Mouse (Mus musculus) cerebellum, postnatal 10 days (tissue): ENCODE results near the gene Mxd1.
A peak's percentile ranks its signal among the peaks of the same experiment; 100 is the strongest.

Experiments
- DNase-seq, 2 experiments: peaks; one replicate each; pipeline ENCODE4 v3.0.0; 2021; ENCODE audit warnings: mixed read lengths in 2 of 2

The Mxd1 gene

DNA sequence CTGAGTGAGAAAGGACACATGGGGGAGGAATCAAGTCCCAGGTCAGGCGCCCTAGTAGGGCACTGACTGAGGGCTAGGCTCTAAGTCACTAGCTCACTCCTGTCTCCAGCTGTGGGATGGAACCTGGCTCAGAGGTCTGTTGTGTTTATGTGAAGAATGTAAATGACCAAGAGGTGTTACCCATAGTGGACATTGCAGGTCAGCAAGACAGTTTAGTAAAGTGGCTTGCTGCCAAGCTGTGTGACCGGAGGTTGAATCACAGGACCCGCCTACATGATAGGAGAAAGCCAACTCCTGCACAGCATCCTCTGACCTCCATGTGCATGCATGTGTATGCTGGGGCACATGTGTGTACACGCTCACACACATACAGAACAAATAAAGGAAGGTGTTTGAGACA lies 23.4 kb downstream of the Mxd1 start:
- no peak for DNase-seq

DNA sequence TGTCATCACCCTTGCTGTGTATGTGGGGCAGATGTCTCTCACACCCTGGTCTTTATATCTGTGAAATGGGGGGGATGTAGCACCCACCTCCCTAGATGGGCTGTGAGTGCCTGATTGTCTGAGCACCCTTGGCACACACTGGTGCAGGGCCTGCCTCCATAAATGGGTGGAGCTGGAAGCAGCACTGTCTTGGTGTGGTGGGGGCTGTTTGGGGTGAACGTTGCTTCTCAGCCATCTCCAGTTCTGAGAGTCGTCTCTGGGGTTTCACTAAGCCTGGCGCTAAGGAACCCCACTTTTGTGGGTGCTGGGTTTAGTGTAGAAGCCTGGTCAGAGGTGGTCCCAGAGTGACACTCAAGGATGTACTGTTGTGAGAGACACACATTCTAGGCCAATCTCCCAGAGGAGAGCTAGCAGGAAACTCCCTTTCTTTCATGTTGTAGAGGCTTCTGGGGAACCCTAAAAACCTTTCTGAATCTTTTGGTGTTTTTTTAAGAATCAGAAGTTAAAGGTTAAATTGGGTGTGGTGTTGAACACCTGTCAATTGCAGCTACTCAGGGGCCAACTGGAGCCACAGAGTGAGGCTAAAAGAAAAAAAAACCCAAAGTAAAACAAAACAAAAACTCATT lies 24.1 kb downstream of the Mxd1 start:
- no peak for DNase-seq

DNA sequence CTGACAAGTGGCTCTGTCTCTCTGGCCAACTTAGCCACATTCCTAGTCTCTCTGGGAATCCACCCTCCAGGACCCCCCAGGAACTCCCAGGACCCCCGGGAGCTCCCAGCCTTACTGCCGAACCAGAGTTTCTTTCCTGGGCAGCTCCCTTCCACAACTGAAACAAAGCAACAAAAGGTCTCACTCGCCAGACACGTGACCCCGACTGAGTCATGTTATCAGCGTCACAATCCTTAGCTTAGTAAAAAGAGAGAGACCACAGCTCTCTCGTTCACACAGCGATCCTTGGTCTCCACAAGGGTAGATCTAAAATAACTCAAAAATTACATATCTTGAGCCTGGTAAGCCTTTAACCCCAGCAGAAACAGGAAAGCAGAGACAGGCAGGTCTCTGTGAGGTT lies 27.2 kb downstream of the Mxd1 start:
- no peak for DNase-seq

DNA sequence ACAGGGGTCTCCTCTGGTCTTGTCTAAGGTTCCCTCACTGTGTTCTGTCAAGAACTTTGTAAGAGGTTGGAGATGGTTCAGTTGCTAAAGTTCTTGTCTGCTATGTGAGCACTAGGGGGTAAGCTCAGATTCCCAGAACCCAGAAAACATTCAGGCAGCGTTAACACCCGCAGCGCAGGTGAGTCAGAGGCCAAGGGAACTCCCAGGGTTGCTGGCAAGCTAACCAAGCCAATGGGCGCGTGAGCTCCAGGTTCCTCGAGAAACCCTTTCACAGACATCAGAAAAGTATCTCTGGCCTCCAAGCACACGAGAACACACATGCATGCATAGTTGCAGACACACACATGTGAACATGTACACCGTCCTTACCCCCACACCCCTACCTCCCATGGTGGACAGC lies 28.2 kb downstream of the Mxd1 start:
- DNase-seq, result no peak

DNA sequence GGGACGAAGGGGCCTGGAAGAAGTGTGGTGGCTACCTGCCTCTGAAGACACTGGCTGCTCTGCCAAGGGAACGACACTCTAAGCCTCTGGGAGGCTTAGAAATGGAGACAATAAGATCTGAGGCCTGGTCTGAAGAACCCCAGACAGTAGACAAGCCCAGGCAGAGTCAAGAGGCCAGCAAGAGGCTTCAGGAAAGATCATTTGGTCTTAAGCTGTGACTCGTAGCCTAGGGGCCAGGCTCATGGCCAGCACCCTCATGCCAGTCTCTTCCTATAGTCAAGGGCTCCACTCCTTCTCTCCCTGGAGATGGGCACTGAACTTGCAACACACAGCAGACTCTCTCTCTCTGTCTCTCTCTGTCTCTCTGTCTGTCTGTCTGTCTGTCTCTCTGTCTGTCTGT lies 28.8 kb downstream of the Mxd1 start:
- DNase-seq, result no peak

DNA sequence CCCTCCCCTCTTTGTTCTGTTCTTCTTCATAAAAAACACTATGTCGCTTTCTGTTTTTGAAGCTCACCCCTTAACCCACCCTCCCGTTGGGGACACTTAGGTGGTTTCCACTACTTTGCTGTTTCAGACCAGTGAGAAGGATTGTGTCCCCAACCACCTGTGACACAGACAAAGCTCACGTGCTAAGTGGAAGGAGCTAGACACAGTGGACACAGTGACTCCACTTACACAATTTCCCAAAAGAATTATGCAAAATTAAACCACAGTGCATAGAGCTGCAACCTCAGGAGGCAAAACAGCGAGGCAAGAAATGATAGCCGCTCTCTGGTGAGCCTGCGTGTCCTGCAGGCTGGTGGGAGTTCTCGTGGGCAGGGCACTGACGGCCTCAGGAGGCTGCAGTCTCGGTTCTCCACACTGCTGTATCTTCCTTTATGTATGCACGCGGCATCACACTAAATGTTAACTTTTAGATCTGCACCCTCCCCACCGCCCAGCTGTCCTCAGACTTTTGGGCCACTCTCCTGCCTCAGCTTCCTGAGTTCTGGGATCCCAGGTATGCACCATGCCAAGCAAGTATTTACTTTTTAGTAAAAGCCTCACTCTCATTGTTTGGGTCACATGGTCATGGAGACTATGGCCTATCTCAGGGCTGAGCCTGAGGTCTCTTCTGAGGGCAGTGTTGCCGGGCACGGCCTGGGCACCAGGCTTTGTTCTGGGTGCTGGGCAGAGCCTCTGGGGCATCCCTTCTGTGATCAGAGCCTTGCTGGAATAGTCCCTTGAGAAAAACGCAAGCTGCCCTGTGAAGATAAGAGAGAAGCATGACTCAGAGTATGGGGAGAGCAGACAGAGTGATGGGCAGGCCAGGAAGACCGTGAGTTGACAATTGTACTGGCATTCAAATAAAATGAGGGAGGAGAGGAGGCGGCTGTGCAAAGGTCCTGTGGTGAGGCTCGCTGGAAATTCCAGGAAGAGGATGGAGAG lies 29.5 kb downstream of the Mxd1 start:
- DNase-seq, result no peak

DNA sequence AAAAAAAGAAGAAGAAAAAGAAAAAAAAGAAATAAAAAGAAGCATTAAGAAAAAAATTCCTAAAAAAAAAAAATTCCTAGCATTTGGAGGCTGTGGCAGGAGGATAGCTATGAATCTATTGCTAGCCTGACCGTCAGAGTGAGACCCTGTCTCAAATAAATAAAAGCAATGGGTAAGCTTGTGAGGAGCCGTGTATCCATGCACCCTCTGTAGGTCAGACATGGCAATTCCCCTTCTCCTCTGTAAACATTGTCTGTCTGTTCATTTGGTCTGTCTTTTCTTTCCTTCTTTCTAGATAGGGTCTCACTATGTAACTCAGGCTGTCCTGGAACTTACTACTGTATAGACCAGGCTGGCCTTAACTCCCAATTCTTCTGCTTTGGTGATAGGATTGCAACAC lies 30.5 kb downstream of the Mxd1 start:
- DNase-seq, result peak; percentile 20 to 41

DNA sequence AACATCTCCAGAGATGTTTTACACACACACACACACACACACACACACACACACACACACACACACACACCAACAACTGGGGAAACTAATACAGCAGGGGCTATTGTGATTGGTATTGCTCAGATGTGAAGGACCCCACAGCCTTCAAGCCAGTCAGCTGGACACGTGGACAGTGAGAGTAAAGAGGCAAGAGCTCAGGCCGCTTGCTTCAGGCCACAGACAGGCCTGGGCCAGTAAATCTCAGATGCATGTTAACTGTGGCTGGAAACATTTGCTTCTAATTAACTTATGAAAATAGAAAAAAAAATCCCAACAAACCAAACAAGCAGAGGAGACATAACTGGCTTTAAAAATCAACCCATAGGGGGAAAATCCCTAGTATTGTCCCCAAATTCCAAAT lies 31.1 kb downstream of the Mxd1 start:
- no peak for DNase-seq

DNA sequence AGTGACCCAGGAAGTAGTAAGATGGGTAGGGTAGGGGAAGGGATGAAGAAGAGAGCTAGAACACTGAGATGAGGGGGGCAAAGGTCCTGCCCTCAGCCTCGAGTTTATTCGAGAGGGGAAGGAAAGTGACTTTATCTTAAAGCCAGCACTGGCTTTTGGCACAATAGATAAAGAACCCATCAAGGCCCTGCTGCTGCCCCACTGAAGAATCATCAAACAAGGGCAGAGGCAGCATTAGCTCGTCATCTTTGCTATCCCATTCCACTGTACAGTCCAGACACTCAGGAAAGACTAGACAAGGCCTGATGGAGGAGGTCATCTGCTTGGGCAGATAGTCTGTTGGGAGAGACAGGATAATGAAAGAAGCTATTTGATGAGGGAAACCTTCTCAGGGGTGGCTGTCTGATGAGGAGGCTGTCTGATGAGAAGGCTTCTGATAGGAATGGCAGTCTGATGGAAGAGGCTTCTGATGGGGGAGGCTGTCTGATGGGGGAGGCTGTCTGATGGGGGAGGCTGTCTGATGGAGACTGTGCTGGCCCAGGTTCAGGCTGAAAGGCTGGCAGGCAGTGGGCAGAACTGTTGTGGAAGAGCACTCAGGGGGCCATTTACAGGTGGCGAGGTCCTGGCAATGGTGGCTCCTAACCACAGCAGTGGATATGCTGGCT lies 31.7 kb downstream of the Mxd1 start:
- no peak for DNase-seq

DNA sequence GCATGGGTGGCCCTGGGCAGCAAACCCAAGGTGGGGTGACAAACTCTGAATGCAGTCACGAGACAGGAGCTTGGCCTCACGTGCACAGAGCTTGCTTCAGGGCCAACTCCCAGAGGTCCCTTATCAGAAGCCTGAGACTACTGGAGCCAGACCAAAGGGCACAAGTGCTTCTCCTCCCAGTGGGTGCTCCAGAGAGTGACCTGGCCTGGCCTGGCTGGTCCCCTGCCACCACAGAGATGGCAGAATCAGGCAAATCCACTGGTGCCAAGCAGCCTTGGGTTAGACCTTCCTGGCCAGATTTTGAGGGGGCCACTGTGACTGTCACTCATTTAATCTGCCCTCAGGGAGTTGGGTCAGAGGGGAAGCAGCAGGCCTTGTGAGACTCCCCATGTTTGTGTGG lies 32.5 kb downstream of the Mxd1 start:
- DNase-seq, result no peak

DNA sequence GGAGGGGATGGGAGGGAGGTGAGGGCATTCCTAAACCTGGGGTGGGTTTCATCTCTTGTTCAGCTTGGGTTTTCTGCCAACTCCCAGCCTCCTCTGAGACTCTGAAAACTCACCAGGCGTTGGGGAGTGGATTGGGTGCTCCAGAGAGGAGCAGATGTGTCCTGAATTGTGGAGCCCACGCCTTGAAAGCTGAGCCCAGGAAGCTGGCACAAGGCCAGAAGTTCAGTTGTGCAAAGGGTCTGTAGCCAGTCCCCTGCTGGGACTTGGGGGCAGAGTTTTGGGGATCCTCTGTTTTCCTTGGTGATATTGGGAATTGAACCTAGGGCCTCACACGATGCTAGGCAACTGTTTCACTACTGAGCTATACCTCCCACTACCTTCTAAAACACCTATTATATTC lies 38.8 kb downstream of the Mxd1 start:
- DNase-seq, result peak; percentile 23 to 24

DNA sequence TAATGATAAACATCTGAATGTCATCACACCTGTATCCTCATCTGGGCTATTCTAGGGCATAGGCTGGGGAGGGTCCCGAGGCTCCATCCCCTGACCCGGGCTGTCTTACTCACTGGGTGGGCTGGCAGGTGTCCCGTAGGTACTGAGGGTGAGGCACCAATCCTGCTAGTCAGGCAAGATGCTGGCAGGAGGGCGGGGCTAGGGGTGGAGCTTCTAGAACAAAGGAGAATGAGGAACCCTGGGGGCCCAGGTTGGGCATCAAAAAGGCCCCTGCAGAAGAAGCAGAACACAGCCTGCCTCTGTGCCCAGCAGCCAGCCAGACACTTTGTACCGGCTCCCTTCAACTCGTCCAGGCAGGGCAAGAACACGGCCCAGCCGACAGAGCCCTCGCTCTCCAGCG lies 41.0 kb downstream of the Mxd1 start, which contains the start of gene Asprv1:
Gene Asprv1 (plus strand): TSS at position 219 of the 400 bp plus-strand sequence.
- DNase-seq, result peak in 1 of 2 experiments; percentile 19

DNA sequence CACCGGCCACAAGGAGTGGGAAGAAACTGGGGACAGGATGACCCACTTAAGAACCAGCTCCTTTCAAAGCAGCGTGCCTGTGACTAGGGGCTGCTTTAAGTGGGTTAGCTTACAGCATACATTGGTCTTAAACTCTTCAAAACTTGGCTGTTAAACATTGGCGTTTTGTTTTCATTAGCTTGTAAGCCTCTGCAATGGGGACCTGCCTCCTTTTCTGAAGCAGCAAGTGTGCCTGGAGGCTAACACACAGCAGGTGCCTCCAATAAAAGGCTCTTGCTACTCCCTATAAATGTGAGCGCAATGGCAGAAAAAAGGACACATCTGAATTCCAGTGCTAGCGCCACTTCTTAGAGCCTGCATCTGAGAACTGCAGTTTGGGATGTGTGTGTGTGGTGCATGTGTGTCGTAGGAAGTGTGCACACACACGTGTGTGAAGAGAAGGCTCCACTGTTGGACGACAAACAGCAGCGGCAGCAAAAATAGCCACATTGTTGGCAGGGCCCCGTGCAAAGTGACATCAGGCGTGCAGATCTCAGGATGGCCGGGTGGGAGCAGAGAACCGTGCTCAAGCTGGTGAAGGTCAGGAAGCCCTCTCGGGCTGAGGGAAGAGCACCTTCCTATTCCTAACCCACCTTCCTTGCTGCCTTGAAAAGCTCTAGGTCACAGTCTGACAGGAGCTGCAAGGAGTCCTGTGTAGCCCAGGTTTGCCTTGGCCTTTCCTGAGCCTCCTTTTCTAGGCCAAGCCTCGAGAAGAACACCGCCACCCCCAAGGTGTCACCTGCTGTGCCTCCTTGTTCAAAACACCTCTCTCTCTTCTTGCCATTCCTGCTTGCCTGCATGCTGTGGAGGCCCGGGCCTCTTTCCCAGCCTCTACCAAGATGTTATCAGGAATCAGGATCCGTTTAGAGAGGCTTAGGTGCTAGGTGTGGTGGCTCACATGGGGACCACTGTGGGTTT lies 44.6 kb downstream of the Mxd1 start:
- peak; percentile 45 to 49 for DNase-seq

DNA sequence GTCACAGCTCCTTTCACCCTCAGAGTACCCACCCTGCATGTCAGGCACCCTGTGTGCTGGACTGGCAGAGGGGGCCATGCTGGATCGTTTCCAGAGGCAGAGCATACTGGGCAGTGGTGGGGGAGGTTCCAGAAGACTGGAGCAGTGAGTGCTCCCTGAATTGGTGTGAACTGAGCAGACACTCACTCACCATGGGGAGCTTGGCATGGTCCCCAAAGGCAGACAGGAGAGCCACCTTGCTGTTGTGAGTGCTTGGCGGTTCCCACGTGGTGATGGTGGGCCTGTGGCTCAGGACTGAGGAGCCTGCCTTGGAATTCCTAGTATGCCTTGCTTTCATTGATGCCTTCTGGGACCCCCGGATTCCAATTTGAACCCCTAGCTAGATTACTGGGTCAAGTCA lies 45.8 kb downstream of the Mxd1 start:
- DNase-seq, result peak; percentile 37 to 40

DNA sequence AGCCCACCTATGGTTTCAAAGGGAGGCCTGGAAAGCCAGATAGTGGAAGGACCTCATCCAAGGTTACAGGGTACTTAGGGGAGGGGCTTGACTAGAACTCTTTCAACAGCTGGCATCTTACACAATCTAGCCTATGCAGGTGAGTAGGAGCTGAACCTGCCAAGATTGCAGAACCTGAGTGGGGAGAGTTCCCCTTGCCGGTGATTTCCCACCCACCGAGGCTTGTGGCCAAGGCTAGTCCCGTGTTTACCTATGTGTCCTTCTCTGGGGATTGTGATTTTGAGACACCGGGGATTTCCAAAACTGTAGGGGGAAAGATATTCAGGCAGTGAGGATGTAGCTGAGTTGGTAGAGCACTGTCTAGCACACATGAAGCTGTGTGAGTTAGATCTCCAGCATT lies 53.7 kb downstream of the Mxd1 start:
- DNase-seq, result no peak

DNA sequence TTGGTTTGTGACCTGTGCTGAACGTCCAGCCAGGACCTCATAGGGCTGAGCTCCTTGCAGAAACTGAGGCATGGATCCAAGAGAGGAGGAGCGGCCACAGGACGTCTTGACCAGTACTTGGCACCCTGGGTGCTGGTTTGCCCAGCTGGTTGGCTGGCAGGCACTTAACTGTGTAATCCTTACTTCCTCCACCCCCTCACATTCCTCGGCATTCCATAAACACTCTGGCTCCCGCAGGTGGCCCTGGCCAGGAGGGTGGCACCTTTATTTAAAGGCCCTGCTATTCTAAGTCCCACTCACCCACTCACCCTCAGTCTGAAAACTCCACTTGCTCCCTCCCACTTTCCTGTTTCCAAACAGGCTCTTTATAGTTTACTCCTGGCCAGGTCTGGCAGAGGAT lies 58.2 kb downstream of the Mxd1 start:
- no peak for DNase-seq

DNA sequence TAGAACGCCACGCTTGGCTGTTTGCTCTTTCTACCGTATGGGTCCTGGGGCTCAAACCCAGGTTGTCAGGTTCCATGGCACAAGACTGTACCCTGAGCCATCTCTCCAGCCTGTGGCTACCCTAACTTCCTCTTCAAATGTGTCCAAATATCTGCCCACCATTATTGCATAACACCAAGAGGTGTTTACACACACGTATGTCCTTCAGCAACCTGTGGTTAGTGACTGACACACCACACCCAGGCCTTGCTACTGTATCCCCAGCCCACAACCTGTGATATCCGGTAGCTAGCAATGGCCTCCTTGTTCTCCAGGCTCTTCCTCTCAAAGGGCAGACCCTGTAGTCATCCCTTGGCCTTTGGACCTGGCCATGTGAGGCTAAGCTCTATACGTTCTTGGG lies 59.7 kb downstream of the Mxd1 start:
- DNase-seq, result no peak

DNA sequence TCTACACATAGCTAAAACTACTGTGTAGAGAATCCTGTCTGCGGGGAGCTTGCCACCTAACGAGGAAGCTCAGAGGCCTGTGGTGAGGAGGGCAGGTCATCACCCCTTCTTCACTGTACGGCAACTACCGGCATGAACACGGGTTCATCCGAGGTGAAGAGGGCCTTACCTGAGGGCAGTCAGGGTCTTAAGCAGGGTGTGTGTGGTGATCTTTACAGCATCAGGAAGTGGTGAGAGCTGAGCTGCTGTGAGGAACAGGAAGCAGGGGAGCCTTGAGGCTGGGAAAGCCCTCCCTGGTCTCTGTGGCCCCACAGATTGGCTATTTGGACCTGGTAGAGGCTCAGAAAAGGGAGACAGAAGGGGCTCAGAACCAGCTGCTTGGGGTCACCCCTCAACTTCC lies 61.5 kb downstream of the Mxd1 start:
- DNase-seq, result no peak

DNA sequence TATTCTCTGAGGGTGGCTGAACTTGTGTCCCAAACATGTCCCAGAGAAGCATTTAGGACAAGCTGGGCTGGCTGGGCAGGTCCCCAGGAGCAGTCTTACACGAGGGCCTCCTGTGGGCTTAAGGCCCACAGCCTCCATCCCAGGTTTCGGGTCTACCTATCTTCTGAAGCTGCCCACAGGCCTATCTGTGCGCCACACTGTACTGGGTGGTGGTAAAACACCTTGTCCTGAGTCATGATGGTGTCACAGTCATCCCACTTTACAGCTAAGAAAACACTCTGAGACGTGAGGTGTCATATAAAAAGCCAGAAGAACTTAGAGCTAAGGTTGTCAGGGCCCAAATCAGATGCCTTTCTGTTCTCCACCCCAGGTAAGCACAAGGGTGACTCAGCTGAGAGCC lies 62.7 kb downstream of the Mxd1 start:
- no peak for DNase-seq

DNA sequence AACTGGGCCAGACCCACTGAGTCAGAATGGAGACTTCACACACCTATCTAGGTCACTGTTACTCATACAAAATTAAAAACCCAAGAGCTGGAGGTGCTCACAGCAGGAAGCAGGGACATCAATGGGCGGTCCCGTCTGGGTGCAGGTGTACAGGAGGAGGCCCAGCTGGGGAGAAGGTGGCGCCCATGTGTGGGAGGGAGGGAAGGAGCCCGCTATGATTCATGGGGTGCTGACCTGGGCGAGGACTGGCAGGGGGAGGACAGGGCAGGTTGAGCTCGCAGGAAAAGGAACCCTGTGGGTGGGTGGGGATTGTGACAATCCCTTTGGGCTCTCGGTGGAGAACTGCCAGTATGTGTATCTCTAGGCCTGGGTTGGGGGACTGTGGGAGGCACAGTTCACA lies 63.7 kb downstream of the Mxd1 start:
- no peak for DNase-seq

DNA sequence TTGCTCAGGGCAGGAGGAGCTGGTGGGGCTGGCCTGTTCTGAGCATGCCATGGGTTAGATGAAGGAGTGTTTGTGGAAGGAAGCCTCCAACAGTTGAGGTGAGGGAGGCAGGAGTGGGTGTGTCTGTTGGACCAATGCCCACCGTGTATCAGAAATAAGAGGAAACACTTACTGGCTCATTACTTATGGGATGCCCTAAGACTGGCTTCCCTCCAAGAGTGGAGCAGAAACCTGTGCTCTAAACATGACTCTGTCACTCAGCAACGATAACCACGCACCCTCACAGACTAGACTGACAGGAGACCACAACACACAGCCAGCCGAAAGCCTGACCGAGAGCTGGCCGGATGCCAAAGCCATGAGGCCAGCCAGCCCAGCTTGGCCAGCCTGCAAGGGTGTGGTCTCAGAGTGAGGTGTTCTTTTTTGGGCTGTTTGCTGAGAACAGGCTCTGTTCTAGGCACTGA lies 69.0 kb downstream of the Mxd1 start:
- DNase-seq, result peak; percentile 80 to 84

DNA sequence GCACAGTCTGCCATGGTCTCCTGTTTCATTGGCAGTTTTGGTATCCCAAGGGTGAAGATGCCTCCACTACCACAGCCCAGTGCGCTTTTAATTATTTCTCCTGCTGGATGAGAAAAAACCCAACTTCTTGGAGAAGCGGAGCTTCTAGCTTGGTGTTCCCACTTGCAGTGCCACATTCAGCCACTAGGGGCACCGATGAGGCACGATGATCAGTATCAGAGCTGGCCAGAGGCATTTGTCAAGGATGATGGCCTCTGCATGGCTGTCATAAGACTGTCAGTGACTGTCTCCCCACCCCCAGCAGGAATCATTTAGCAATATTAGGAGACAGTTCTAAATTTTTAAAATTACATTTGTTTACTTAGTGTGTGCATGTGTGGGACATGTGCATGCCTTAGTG lies 69.8 kb downstream of the Mxd1 start:
- DNase-seq, result peak; percentile 93 to 97
